Mouse (Mus musculus) forebrain, embryonic 11.5 days (tissue): ENCODE measurements around the gene Lamc3. TPM values are rescaled to one million over a fixed set of nuclear protein-coding genes. Genes with fewer than 3 reads are reported as not detected.

Experiments
- ATAC-seq: fragments of 200-750 bp; cut with Nextera tagmentation; replicated peaks from 2 replicates; pipeline ENCODE4 v1.8.0; 2017; ENCODE audit warnings: moderate TSS enrichment; ENCODE audit not compliant: low FRiP score
- DNase-seq: peaks from one replicate; pipeline ENCODE4 v3.0.0-alpha.2; 2017; ENCODE audit warnings: low spot score
- H3K27ac ChIP-seq: fragments of 300-500 bp; sonication (generic); 2 replicates; pipeline ENCODE4 v1.5.1; 2014; ENCODE audit warnings: low read depth, low read length
- H3K27me3 ChIP-seq: fragments of 300-500 bp; sonication (generic); 2 replicates; pipeline ENCODE4 v1.6.1; 2014; ENCODE audit warnings: mild to moderate bottlenecking, low read length, mixed read lengths; ENCODE audit not compliant: control insufficient read depth, insufficient read depth
- H3K36me3 ChIP-seq: fragments of 300-500 bp; sonication (generic); 2 replicates; pipeline ENCODE4 v1.6.1; 2014; ENCODE audit warnings: mild to moderate bottlenecking, low read length, moderate library complexity, mixed read lengths; ENCODE audit not compliant: control insufficient read depth, insufficient read depth
- H3K4me1 ChIP-seq: fragments of 300-500 bp; sonication (generic); replicated peaks from 2 replicates; pipeline ENCODE4 v1.6.1; 2014; ENCODE audit warnings: low read length, mixed read lengths; ENCODE audit not compliant: control insufficient read depth, insufficient read depth
- H3K4me2 ChIP-seq: fragments of 300-500 bp; sonication (generic); 2 replicates; pipeline ENCODE4 v1.6.1; 2014; ENCODE audit warnings: low read depth, mild to moderate bottlenecking, low read length, moderate library complexity, mixed read lengths; ENCODE audit not compliant: severe bottlenecking
- H3K4me3 ChIP-seq: fragments of 300-500 bp; sonication (generic); 2 replicates; pipeline ENCODE4 v1.5.1; 2014; ENCODE audit warnings: low read depth, low read length
- H3K9ac ChIP-seq: fragments of 300-500 bp; sonication (generic); 2 replicates; pipeline ENCODE4 v1.6.1; 2014; ENCODE audit warnings: low read length
- H3K9me3 ChIP-seq: fragments of 300-500 bp; sonication (generic); 2 replicates; pipeline ENCODE4 v1.6.1; 2016; ENCODE audit warnings: low read length, mixed read lengths; ENCODE audit not compliant: control insufficient read depth
- WGBS: fragments of 180-500 bp; shearing (Covaris S2); extraction: QIAGEN DNeasy Blood & Tissue Kit; methylation state at CpG from one replicate; pipeline ENCODE4 v1.1.7; 2014; 5-methylcytosine and 5-hydroxymethylcytosine counted together
- polyA plus RNA-seq: library from polyadenylated mRNA; unstranded; fragments of >200 nt; fragmentation: Nextera tagmentation; extraction: Ambion mirVana; gene quantifications from 2 replicates; pipeline ENCODE4 v1.2.1, GENCODE M21; 2014

The Lamc3 gene
- polyA plus RNA-seq, 1 experiment from 2014 or later = 6.1 TPM

DNA sequence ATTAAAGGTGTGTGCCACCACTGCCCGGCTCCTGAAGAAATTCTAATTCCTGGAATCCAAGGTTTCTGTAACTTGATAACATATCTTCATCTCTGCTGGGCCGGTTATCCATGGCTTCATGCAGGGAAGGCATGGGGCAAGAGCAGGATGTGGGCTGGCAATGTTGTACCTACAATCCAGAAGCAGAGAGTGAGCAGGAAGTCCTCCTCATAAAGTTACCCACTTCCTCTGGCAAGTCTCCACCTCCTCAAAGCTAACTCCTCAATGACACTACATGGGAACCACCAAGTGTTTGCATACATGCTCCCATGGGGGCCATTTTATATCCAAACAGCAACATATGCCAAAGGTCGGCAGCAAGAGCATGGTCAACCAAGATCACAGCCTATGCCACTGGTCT is 42.6 kb downstream of the Lamc3 start:
- no peak for ATAC-seq
- Histone ChIP-seq H3K36me3 (no peaks in the 10 kb centered on the region), H3K9ac (no peak overlapping the region), H3K4me2 (no peak overlapping the region), H3K27me3 (no peaks in the 10 kb centered on the region), H3K4me1 (no peaks in the 10 kb centered on the region), H3K27ac (no peak overlapping the region), H3K4me3 (no peak overlapping the region), H3K9me3 (no peaks in the 10 kb centered on the region)
- 85% methylated on average over 3 of the region's 3 CpGs for WGBS
- DNase-seq = no peak

DNA sequence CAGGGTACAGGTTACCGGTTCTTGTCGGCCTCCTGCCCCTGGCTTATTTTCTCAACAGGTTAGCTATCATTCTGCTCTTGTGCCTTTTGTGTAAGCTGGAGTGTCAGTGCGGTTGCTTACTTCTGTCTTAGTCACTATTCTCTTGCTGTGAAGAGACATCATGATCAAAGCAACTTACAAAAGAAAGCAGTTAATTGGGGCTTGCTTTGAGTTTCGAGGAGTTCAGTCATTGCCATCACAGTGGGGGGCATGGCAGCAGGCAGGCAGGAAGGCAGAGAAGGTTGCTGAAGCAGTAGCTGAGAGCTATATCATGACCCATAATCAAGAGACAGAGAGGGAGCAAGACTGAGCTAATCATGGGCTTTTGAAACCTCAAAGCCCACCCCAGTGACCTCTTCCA is 47.5 kb downstream of the Lamc3 start:
- H3K9me3 ChIP-seq = no peaks in the 10 kb centered on the region
- no peak overlapping the region for H3K27ac ChIP-seq
- H3K4me1 ChIP-seq = no peaks in the 10 kb centered on the region
- H3K36me3 ChIP-seq = no peaks in the 10 kb centered on the region
- ATAC-seq = no peak
- no peak for DNase-seq
- no peak overlapping the region for H3K4me2 ChIP-seq
- H3K9ac ChIP-seq = no peak overlapping the region
- no peaks in the 10 kb centered on the region for H3K27me3 ChIP-seq
- WGBS = 20% methylated on average over 4 of the region's 4 CpGs
- H3K4me3 ChIP-seq = no peak overlapping the region

DNA sequence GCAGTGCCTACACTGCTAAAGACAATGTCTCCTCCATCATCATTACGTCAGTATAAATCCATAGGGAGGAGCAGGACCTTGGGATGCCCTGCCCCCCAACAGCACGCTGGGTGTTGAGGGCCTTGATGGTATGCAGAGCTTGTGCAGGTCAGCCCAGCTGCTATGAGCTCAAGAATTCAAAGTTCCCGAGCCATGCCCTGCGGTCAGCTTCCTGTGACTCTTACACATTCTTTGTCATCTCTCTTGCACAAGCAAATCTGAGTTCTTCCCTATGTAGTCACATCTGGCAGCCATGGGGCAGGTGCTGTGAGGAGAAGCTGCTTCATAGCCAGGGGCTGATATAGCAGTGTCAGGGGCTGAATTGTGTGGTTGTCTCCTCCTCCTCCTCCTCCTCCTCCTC is 48.0 kb downstream of the Lamc3 start:
- DNase-seq (no peak), ATAC-seq (no peak)
- 48% methylated on average over 4 of the region's 4 CpGs for WGBS
- H3K4me1 ChIP-seq = no peaks in the 10 kb centered on the region
- H3K4me3 ChIP-seq = no peak overlapping the region
- no peak overlapping the region for H3K9ac ChIP-seq
- H3K27ac ChIP-seq = no peak overlapping the region
- H3K27me3 ChIP-seq = no peaks in the 10 kb centered on the region
- H3K36me3 ChIP-seq = no peaks in the 10 kb centered on the region
- no peaks in the 10 kb centered on the region for H3K9me3 ChIP-seq
- no peak overlapping the region for H3K4me2 ChIP-seq

DNA sequence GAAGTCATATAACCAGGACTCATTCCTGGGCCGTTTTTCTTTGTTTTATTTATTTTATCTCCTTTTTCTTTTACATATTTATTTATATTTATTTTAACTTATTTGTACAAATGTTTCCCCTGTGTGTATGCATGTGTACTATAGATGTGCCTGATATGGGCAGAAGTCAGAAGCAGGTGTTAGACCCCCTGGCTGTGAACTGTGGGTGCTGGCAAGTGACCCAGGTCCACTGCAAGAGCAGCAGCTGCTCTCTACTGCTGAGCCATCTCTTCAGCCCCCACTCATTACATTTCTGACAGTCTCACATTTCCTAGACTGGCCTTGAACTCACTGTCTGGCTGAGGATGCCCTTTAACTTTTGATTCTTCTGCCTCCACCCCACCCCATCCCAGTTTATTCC is 51.2 kb downstream of the Lamc3 start:
- H3K4me2 ChIP-seq = no peak overlapping the region

DNA sequence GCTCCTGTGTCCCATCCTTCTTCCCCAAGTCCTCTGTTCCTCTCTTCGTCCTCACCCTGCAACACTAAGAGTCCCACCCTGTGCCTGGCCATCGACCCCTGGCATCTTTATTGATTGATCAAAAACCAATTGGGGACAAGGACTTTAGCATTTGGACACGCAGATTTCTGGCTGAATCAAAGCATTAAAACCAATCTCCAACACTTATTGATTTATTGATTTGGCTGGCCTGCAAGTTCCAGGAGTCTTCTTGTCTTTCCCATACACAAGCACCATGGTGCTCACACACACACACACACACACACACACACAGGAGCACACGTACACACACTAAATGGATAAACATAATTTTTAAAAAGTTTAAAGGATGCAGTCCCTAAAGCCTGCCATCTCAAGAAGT is 55.9 kb downstream of the Lamc3 start:
- WGBS = 86% methylated on average over 4 of the region's 4 CpGs
- Histone ChIP-seq H3K4me2 (no peak overlapping the region), H3K4me1 (no peaks in the 10 kb centered on the region), H3K27me3 (no peaks in the 10 kb centered on the region), H3K9ac (no peak overlapping the region), H3K36me3 (no peaks in the 10 kb centered on the region), H3K4me3 (no peak overlapping the region), H3K27ac (no peak overlapping the region), H3K9me3 (no peaks in the 10 kb centered on the region)
- ATAC-seq (no peak), DNase-seq (no peak)

More for the DNA sequence above, 51.2 kb downstream of the Lamc3 start:
- no peaks in the 10 kb centered on the region for H3K9me3 ChIP-seq
- no peaks in the 10 kb centered on the region for H3K27me3 ChIP-seq
- H3K4me3 ChIP-seq = no peak overlapping the region
- DNase-seq (no peak), ATAC-seq (no peak)
- H3K9ac ChIP-seq = no peak overlapping the region
- H3K36me3 ChIP-seq = no peaks in the 10 kb centered on the region
- no peak overlapping the region for H3K27ac ChIP-seq
- no peaks in the 10 kb centered on the region for H3K4me1 ChIP-seq
- WGBS = 93% methylated on average over 1 of the region's 1 CpGs

DNA sequence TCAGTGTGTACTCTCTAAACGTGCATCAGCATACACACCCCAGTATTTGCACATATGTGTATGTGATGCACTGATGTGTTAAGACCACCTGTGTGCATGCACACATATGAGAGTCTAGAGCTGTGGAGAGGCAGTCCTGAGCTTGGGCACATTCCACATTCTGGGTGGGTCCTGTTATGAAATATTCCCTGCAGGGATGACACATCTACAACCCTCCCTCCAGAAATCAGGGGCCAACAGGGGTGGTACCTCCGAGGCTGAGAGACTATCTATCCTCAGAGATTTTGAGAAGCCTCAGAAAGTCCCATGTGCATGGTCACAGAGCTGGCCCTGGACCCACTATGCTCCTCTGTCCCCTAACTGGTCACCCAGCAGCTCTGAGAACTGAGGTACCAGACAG is 58.5 kb downstream of the Lamc3 start:
- H3K27me3 ChIP-seq = no peaks in the 10 kb centered on the region
- no peak overlapping the region for H3K27ac ChIP-seq
- no peaks in the 10 kb centered on the region for H3K9me3 ChIP-seq
- no peaks in the 10 kb centered on the region for H3K4me1 ChIP-seq
- H3K36me3 ChIP-seq = no peaks in the 10 kb centered on the region
- ATAC-seq = no peak
- no peak overlapping the region for H3K9ac ChIP-seq
- H3K4me2 ChIP-seq = no peak overlapping the region
- H3K4me3 ChIP-seq = no peak overlapping the region
- no peak for DNase-seq
- WGBS = 83% methylated on average over 2 of the region's 2 CpGs

DNA sequence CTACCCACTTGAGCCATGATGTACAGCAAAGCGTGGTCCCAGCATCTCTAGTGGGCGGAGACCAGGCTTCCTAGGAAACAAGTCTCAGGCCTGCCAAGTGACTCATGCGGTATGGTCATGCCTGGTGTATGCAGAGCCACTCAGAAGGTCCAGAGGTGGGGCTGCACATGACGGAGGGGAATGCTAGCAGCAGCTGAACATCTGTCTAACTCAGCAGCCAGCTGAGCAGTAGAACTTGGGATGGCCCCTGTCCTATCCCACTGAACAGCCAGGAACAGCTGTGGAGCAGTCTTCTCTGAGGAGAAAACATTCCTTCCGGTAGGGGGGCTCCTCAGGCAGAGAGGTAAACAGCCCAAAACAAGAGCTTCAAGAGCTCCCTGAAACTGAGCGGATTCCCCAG is 61.3 kb downstream of the Lamc3 start:
- Histone ChIP-seq H3K27ac (no peak overlapping the region), H3K4me2 (no peak overlapping the region), H3K4me1 (peaks cover 6% of the 10 kb centered on the region; the same call in 1 of the 2 replicates), H3K36me3 (no peaks in the 10 kb centered on the region), H3K9me3 (no peaks in the 10 kb centered on the region), H3K27me3 (no peaks in the 10 kb centered on the region), H3K4me3 (no peak overlapping the region), H3K9ac (no peak overlapping the region)
- 86% methylated on average over 6 of the region's 6 CpGs for WGBS
- DNase-seq (no peak), ATAC-seq (no peak)

DNA sequence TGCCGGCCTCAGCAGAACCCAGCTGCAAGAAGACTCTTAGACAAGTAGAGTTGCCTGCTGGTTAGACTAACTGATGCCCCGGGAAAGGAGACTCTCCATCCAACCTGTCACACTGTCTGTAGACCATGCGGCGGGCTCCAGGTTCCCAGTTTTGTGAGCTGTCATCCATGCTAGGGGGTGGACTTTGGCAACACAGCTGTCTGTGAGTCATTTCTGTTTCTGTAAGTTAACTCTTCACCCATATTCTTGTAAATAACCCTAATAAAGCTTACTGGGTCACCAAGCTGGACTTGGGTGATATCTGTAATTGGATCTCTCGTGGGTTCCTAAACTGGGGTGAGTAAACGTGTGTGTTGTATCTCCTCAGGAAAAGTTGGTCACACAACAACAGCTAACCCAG is 61.7 kb downstream of the Lamc3 start:
- WGBS = 77% methylated on average over 6 of the region's 6 CpGs
- no peak for ATAC-seq

DNA sequence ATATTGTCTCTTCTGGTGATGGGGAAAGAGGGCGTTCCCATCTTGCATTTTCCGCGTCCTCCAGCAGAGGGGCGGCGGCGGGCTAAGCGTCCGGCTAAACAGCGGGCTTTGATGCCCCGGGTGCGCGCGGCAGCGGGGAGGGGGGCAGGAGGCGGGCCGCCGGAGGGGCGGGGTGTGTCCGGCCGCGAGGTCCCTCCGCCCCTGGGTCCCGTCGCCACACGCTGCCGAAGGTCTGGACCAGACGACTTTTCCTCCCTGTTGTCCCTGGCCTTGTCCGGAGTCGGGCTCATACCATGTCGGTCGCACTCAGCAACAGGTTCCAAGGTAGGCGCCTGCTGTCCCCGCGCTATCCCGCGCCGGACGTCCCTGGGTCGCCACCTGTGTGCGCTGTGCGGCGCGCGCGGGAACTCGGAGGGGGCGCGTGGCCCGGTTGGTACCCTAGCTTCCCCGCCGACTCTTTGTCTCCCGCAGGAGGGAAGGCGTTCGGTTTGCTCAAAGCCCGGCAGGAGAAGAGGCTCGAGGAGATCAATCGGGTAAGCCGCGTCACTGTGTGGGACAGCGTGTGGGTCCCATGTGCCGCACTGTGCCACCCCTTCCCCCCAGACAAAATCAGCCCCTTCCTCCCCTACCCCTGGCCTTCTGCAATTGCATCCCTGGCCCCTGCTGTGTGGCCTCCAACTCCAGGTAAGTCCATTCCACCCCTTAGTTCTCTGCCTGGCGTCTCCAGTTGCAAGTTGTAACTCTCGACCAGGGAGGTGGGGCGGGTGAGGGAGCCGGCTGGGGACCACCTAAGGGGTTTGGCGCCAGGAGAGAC is 63.2 kb downstream of the Lamc3 start, which contains the start of gene Aif1l:
TSS of gene Aif1l (plus strand) at position 82 of the 814 bp plus-strand sequence.
- peak; percentile 93 for DNase-seq
- H3K9me3 ChIP-seq = no peaks in the 10 kb centered on the region
- peak within 1 kb of the TSS; percentile 76 for H3K4me3 ChIP-seq
- peak within 1 kb of the TSS; percentile 94 for H3K4me2 ChIP-seq
- H3K9ac ChIP-seq = peak within 1 kb of the TSS; percentile 88
- ATAC-seq = peak; percentile 84
- under 1% methylated on average over 66 of the region's 66 CpGs for WGBS
- H3K27ac ChIP-seq = no peak within 1 kb of the TSS
- H3K4me1 ChIP-seq = peaks cover 6% of the 10 kb centered on the region; the same call in 1 of the 2 replicates
- H3K36me3 ChIP-seq = no peaks in the 10 kb centered on the region; the same call in 1 of the 2 replicates
- no peaks in the 10 kb centered on the region for H3K27me3 ChIP-seq

More for the DNA sequence above, 61.7 kb downstream of the Lamc3 start:
- H3K36me3 ChIP-seq = no peaks in the 10 kb centered on the region; the same call in 1 of the 2 replicates
- no peaks in the 10 kb centered on the region for H3K27me3 ChIP-seq
- DNase-seq = no peak
- H3K9me3 ChIP-seq = no peaks in the 10 kb centered on the region
- H3K4me2 ChIP-seq = no peak overlapping the region
- H3K4me1 ChIP-seq = peaks cover 6% of the 10 kb centered on the region; the same call in 1 of the 2 replicates
- no peak overlapping the region for H3K27ac ChIP-seq
- no peak overlapping the region for H3K4me3 ChIP-seq
- no peak overlapping the region for H3K9ac ChIP-seq
